ENCODE assay signal across 15 mouse cellular contexts in the genomic region with DNA sequence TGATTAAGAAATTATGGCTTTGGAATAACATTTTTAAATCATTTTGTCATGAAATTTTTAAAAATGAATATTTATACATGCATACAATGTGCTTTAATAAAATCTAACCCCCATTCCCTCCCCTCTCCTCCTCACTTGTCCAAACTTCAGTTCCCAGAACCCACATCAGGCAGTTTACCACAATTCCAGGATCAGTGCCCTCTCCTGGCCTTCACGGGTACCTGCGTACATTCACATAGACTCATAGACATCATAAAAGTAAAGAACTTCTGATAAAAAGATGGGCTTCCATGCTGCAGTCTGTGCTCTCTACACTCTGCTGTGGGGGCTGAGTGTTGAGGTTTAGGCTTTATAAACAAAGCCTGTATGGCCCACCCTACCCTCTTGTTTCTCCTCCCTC. TPM values are rescaled to one million over a fixed set of nuclear protein-coding genes. Genes with fewer than 3 reads are reported as not detected.
DNase-seq lines count a peak whose midpoint lies in the region; ATAC-seq and TF ChIP-seq lines count a peak whose summit lies in the region.
"Had no signal": no experiment of that assay in that cellular context is flagged by ENCODE, and none has a peak within 500 bp of the region (broad histone marks: within the 10 kb centered on the region; RNA-seq: fewer than 3 reads in every experiment).

No protein-coding gene starts in this region.

- ATAC-seq in intestine, postnatal 0 days: no peak
- ATAC-seq in intestine, embryonic 15.5 days: no peak
- no peak for ATAC-seq in midbrain, embryonic 14.5 days (ENCODE audit: low FRiP score, low TSS enrichment)
- no peak for ATAC-seq in midbrain, embryonic 15.5 days (replicated peaks)
- ATAC-seq: inflammation-experienced regulatory T-cells, adult 6 months had no signal

- H3K27me3 ChIP-seq in intestine, postnatal 0 days (replicated peaks; ENCODE audit: control insufficient read depth, insufficient read depth, low read length): no peaks in the 10 kb centered on the region
- no peaks in the 10 kb centered on the region for H3K27me3 ChIP-seq in intestine, embryonic 15.5 days (replicated peaks)
- no peaks in the 10 kb centered on the region for H3K27me3 ChIP-seq in midbrain, embryonic 14.5 days (ENCODE audit: control insufficient read depth, insufficient read depth, low read length)
- no peaks in the 10 kb centered on the region for H3K27me3 ChIP-seq in midbrain, embryonic 15.5 days (replicated peaks)

- no peak overlapping the region for H3K9ac ChIP-seq in intestine, postnatal 0 days (ENCODE audit: low read depth, low read length)
- no peak overlapping the region for H3K9ac ChIP-seq in intestine, embryonic 15.5 days
- H3K9ac ChIP-seq in midbrain, embryonic 14.5 days (replicated peaks; ENCODE audit: low read length): no peak overlapping the region
- H3K9ac ChIP-seq in midbrain, embryonic 15.5 days: no peak overlapping the region

- no peak overlapping the region for H3K4me2 ChIP-seq in intestine, postnatal 0 days (replicated peaks; ENCODE audit: low read depth)
- no peak overlapping the region for H3K4me2 ChIP-seq in intestine, embryonic 15.5 days (replicated peaks)
- no peak overlapping the region for H3K4me2 ChIP-seq in midbrain, embryonic 14.5 days (ENCODE audit: low read length)
- no peak overlapping the region for H3K4me2 ChIP-seq in midbrain, embryonic 15.5 days

- peak; percentile 64 for TF ChIP-seq CTCF in intestine, postnatal 0 days (IDR thresholded peaks at IDR 0.05; ENCODE audit: low read depth)

- H3K4me1 ChIP-seq in intestine, postnatal 0 days (replicated peaks; ENCODE audit: control insufficient read depth, insufficient read depth, low read length): no peaks in the 10 kb centered on the region; the same call in 1 of the 2 replicates
- H3K4me1 ChIP-seq in intestine, embryonic 15.5 days (replicated peaks): peaks cover 9% of the 10 kb centered on the region
- no peaks in the 10 kb centered on the region for H3K4me1 ChIP-seq in midbrain, embryonic 14.5 days (ENCODE audit: control insufficient read depth, insufficient read depth, low read length)
- H3K4me1 ChIP-seq in midbrain, embryonic 15.5 days: no peaks in the 10 kb centered on the region
- H3K4me1 ChIP-seq: forebrain, embryonic 10.5 days had no signal

- intact Hi-C loops in heart, postnatal 25 days (cut with DNase I): no loop called here

- no peaks in the 10 kb centered on the region for H3K9me3 ChIP-seq in intestine, postnatal 0 days (ENCODE audit: control insufficient read depth)
- H3K9me3 ChIP-seq in intestine, embryonic 15.5 days: no peaks in the 10 kb centered on the region
- H3K9me3 ChIP-seq in midbrain, embryonic 14.5 days (ENCODE audit: control insufficient read depth, low read length): no peaks in the 10 kb centered on the region
- no peaks in the 10 kb centered on the region for H3K9me3 ChIP-seq in midbrain, embryonic 15.5 days
- H3K9me3 ChIP-seq: forebrain, embryonic 10.5 days; G1E had no signal

- H3K36me3 ChIP-seq in intestine, postnatal 0 days (ENCODE audit: control insufficient read depth, insufficient read depth): peaks cover under 1% of the 10 kb centered on the region; the same call in 1 of the 2 replicates
- 0 out of 2 replicates have a peak, but pooled peaks cover 6% of the 10 kb centered on the region for H3K36me3 ChIP-seq in intestine, embryonic 15.5 days
- H3K36me3 ChIP-seq in midbrain, embryonic 14.5 days (ENCODE audit: control insufficient read depth, insufficient read depth, low read length): no peaks in the 10 kb centered on the region
- no peaks in the 10 kb centered on the region for H3K36me3 ChIP-seq in midbrain, embryonic 15.5 days (replicated peaks)

- peak; percentile 40 for DNase-seq in midbrain, embryonic 14.5 days
- DNase-seq in ZHBTc4 (ENCODE audit: low read depth, low spot score): peak; percentile 44
- peak; percentile 14 for DNase-seq in retina, postnatal 1 day
- no peak for DNase-seq in adrenal gland, adult 2 months
- no peak for DNase-seq in heart, postnatal 25 days (ENCODE audit: low spot score)
- DNase-seq: cerebellum, postnatal 36 days; gastrocnemius, postnatal 36 days; left cerebral cortex, postnatal 4 days had no signal

- no peak overlapping the region for H3K4me3 ChIP-seq in intestine, postnatal 0 days (ENCODE audit: low read depth, low read length)
- no peak overlapping the region for H3K4me3 ChIP-seq in intestine, embryonic 15.5 days (replicated peaks)
- H3K4me3 ChIP-seq in midbrain, embryonic 14.5 days (replicated peaks; ENCODE audit: low read depth, low read length): no peak overlapping the region
- H3K4me3 ChIP-seq in midbrain, embryonic 15.5 days: no peak overlapping the region
- H3K4me3 ChIP-seq: forebrain, embryonic 10.5 days had no signal

- WGBS in intestine, postnatal 0 days: 47% methylated on average over 2 of the region's 2 CpGs
- 69% methylated on average over 2 of the region's 2 CpGs for WGBS in intestine, embryonic 15.5 days
- WGBS in midbrain, embryonic 14.5 days: 80% methylated on average over 2 of the region's 2 CpGs
- WGBS in midbrain, embryonic 15.5 days: 82% methylated on average over 2 of the region's 2 CpGs

- no peak overlapping the region for H3K27ac ChIP-seq in intestine, postnatal 0 days (ENCODE audit: low read depth, low read length)
- H3K27ac ChIP-seq in intestine, embryonic 15.5 days: no peak overlapping the region
- no peak overlapping the region for H3K27ac ChIP-seq in midbrain, embryonic 14.5 days (replicated peaks; ENCODE audit: low read depth, low read length)
- no peak overlapping the region for H3K27ac ChIP-seq in midbrain, embryonic 15.5 days
- H3K27ac ChIP-seq: forebrain, embryonic 10.5 days; macrophage had no signal

RNA-seq across cellular contexts. Expression of a gene that starts 17.1 kb away (rescaled TPM):
- polyA plus RNA-seq in intestine, postnatal 0 days (2015; fragmentation: Nextera tagmentation; extraction: Ambion mirVana): 7.6 and 8.9 TPM in 2 replicates
- polyA plus RNA-seq in intestine, embryonic 15.5 days (2015; fragmentation: Nextera tagmentation; extraction: Ambion mirVana): 10.8 and 13.9 TPM in 2 replicates
- 6.8 and 8.6 TPM in 2 replicates for polyA plus RNA-seq in midbrain, embryonic 14.5 days (2014; fragmentation: Nextera tagmentation; extraction: Ambion mirVana)
- 5.5 and 6.1 TPM in 2 replicates for polyA plus RNA-seq in midbrain, embryonic 15.5 days (2015; fragmentation: Nextera tagmentation; extraction: Ambion mirVana)
- 1 to 10 TPM; 1.1 to 1.9 TPM for total RNA-seq in adrenal gland, adult 2 months (2021)
- polyA plus RNA-seq in adrenal gland, adult 2 months (2012; rRNA removed): 0.51 and 1.4 TPM in 2 replicates
- total RNA-seq in heart, postnatal 25 days (2021): under 1 TPM; 0.65 to 0.67 TPM

RNA-seq across cellular contexts. Expression of a gene that starts 48.1 kb away (rescaled TPM):
- 6.2 and 7.6 TPM in 2 replicates for polyA plus RNA-seq in intestine, postnatal 0 days (2015; fragmentation: Nextera tagmentation; extraction: Ambion mirVana)
- 13.4 and 14.8 TPM in 2 replicates for polyA plus RNA-seq in intestine, embryonic 15.5 days (2015; fragmentation: Nextera tagmentation; extraction: Ambion mirVana)
- polyA plus RNA-seq in midbrain, embryonic 14.5 days (2014; fragmentation: Nextera tagmentation; extraction: Ambion mirVana): 6.9 and 11.8 TPM in 2 replicates
- polyA plus RNA-seq in midbrain, embryonic 15.5 days (2015; fragmentation: Nextera tagmentation; extraction: Ambion mirVana): 7.8 and 7.9 TPM in 2 replicates
- 10 to 100 TPM; 12.2 to 16.7 TPM for total RNA-seq in adrenal gland, adult 2 months (2021)
- polyA plus RNA-seq in adrenal gland, adult 2 months (2012; rRNA removed): 0.52 and 0.68 TPM in 2 replicates
- total RNA-seq in heart, postnatal 25 days (2021): 1 to 10 TPM; 1.9 to 2.4 TPM

RNA-seq across cellular contexts. Expression of a gene that starts 48.1 kb away (rescaled TPM):
- polyA plus RNA-seq in intestine, postnatal 0 days (2015; fragmentation: Nextera tagmentation; extraction: Ambion mirVana): 43.5 and 48.7 TPM in 2 replicates
- polyA plus RNA-seq in intestine, embryonic 15.5 days (2015; fragmentation: Nextera tagmentation; extraction: Ambion mirVana): 54.4 and 69.0 TPM in 2 replicates
- 159 and 200 TPM in 2 replicates for polyA plus RNA-seq in midbrain, embryonic 14.5 days (2014; fragmentation: Nextera tagmentation; extraction: Ambion mirVana)
- 225 and 245 TPM in 2 replicates for polyA plus RNA-seq in midbrain, embryonic 15.5 days (2015; fragmentation: Nextera tagmentation; extraction: Ambion mirVana)
- total RNA-seq in adrenal gland, adult 2 months (2021): 10 to 100 TPM; 16.3 to 18.4 TPM
- polyA plus RNA-seq in adrenal gland, adult 2 months (2012; rRNA removed): 0.94 and 1.0 TPM in 2 replicates
- 1 to 10 TPM; 4.0 to 4.4 TPM for total RNA-seq in heart, postnatal 25 days (2021)

Comparison
In these comparisons a context has a peak if more than half of its experiments do, and no peak if none do; other contexts are left out.
1. DNase-seq: peak in midbrain, embryonic 14.5 days (single experiment), ZHBTc4 (single experiment) and retina, postnatal 1 day (single experiment); none in adrenal gland, adult 2 months (single experiment) and heart, postnatal 25 days (single experiment).
2. RNA of a gene that starts 48.1 kb away (polyA plus RNA-seq): 225 to 245 TPM in midbrain, embryonic 15.5 days, 159 to 200 TPM in midbrain, embryonic 14.5 days, 54.4 to 69.0 TPM in intestine, embryonic 15.5 days and 43.5 to 48.7 TPM in intestine, postnatal 0 days; 0.94 to 1.0 TPM in adrenal gland, adult 2 months; every median in the first group is over 10 times any median in the second.